Mouse (Mus musculus): ENCODE data around the gene Vmn1r115.
"Not testable (repeated sequence)": the region's sequence is repeated elsewhere in the genome, so short reads cannot be mapped to it uniquely, and the experiment has no call there.

The Vmn1r115 gene

DNA sequence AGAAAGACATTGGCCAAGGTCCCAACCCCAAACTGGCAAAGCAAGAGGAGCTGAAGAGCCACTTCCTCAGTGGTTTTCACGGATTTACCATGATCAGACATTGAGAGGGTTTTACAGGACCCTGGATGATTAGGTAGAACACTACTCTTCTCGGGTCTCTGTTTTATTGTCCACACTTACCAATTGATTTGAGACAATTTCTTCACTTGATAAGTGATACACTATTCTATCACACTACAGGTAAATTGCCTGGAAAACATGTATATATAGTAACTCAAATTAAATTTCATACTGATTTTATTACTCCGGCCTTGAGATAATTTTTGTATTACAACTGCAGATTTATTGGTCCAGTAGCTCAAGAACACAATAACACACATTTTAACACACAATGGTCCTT lies at the start of gene Vmn1r115:
Gene Vmn1r115 (minus strand): TSS at position 101 of the 400 bp plus-strand sequence.
- DNase-seq: not testable (repeated sequence)

DNA sequence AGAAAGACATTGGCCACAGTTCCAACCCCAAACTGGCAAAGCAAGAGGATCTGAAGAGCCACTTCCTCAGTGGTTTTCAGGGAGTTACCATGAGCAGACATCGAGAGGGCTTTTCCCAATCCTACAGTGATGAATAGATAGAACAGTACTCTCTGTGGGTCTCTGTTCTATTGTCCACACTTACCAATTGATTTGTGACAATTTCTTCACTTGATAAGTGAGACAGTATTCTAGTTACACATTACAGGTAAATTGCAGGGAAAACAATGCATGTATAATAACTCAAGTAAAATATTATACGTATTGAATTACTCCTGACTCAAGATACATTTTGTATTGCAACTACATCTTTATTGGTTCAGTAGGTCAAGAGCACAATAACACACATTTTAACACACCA lies 39.2 kb upstream of the Vmn1r115 start, which contains the start of gene Vmn1r117:
Gene Vmn1r117 (minus strand): TSS at position 101 of the 400 bp plus-strand sequence.
- not testable (repeated sequence) for DNase-seq

DNA sequence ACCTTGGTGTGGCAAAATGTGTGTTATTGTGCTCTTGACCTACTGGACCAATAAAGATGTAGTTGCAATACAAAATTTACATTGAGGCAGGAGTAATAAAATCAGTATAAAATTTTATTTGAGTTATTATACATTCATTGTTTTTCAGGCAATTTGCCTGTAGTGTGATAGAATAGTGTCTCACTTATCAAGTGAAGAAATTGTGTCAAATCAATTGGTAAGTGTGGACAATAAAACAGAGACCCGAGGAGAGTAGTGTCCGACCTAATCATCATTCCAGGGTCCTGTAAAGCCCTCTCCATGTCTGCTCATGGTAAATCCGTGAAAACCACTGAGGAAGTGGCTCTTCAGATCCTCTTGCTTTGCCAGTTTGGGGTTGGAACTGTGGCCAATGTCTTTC lies 27.2 kb upstream of the Vmn1r115 start, which contains the start of gene Vmn1r116:
Gene Vmn1r116 (plus strand): TSS at position 301 of the 400 bp plus-strand sequence.
- DNase-seq: not testable (repeated sequence)

DNA sequence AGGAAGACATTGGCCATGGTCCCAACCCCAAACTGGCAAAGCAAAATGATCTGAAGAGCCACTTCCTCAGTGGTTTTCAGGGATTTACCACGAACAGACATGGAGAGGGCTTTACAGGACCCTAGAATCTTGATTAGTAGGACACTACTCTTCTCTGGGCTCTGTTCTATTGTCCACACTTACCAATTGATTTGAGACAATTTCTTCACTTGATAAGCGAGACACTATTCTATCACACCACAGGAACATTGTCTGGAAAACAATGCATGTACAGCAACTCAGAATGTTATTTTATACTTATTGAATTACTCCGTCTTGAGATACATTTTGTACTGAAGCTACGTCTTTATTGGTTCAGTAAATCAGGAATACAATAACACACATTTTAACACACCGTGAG lies 32.7 kb downstream of the Vmn1r115 start, which contains the start of gene Vmn1r114:
Gene Vmn1r114 (minus strand): TSS at position 101 of the 400 bp plus-strand sequence.
- not testable (repeated sequence) for DNase-seq
